Mouse (Mus musculus): ENCODE measurements around the gene Nek4.

Nek4 gene

DNA sequence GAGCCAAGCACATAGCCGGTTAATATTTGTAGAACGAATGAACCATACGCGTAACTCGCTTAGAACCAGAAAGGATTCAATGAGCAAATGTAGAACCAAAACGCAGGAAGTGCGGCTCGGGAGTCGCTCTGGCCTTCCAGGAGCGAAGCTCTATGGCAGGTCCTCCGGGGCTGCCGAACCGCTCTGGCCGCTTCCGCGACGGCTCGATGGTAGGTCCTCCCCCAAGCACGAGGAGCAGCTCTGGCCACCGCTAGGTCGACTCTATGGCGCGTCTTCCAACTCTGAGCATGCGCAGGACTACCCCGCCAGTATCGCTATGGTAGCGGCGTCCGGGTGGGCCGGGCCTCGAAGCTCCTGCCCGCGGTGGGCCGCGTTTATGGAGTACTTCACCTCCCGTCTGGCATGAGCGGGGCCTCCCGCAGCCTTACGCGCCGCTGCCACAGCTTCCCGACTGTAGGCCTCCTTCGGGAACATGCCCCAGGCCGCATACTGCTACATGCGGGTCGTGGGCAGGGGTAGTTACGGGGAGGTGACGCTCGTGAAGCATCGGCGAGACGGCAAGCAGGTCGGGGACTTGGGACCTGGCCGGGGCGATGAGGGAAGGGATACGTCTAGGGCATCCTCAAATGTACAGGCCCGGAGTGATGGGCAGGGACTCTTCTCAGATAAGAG lies at the start of gene Nek4:
Gene Nek4 (plus strand): TSS at position 224 of the 672 bp plus-strand sequence.
- DNase-seq (ENCODE audit: low read depth, low spot score), result peak; percentile 94

DNA sequence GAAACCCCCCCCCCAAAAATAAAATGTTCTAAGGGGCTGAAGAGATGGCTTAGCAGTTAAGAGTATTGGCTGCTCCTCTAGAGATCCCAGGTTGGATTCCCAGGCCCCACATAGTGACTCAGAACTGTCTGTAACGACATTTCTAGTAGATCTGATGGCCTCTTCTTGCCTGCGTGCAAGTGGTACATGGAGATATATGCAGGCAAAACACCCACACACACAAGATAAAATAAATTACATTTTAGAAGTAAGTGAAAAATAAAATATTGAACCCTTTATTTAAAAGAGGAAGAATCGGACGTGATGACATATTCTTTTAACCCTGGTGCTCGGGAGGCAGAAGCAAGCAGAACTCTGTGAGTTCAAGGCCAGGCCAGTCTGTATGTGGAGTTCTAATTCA lies 48.5 kb upstream of the Nek4 start:
- DNase-seq (ENCODE audit: low read depth, low spot score), result no peak

DNA sequence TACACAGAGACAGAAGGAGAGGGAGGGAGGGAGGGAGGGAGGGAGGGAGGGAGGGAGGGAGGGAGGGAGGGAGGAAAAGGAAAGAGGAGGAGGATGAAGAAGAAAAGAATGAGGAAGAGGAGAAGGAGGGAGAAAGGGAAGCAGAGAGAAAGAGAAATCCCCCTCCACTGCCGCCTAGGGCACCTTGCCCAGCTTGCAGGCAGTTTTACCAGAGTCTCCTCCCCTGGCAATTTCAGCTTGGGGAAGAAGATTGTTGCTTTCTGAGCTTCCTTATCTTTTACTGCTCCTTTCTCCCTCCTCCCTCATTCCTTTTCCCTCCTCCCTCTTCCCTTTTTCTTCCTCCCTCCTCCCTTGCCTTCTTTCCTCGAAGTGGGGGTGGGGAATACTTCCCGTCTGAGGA lies 48.1 kb upstream of the Nek4 start:
- DNase-seq (ENCODE audit: low read depth, low spot score), result no peak

DNA sequence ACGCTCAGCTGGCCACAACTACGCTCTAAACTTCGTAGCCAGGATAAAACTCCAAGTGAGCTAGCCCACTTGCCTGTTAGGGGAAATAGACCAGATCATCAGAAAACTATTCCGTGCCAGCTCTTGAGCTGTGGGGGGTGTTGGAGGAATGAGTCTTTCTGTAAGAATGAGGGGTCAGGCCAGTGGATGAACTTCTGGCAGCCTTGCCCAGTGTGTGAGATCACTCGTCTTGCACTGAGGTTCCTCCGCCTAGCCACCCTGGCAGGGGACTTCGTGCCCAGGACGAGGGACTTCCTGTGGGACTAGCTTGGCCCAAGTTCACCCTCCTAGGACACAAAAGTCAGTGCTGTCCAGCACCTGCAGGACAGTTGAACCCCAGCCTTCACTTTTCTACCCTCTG lies 46.9 kb upstream of the Nek4 start:
- DNase-seq (ENCODE audit: low read depth, low spot score), result no peak

DNA sequence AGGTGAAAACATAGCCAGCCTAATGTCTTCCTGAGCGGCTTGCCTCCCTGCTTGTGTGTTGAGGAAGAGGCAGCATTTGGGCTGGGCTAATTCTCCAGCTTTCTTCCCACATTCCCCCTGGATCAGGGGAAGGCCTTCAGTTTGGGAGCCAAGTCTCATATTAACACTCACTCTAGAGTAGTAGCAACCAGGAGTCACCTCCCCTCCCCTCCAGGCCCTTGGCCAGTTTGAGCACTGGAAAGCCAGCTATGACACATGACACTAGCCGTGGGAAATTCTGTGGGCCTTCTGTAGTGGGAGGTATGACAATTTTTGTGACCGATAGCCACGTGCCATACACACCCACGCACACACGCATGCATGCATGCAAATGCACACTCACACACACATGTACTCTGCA lies 45.2 kb upstream of the Nek4 start:
- no peak for DNase-seq (ENCODE audit: low read depth, low spot score)

DNA sequence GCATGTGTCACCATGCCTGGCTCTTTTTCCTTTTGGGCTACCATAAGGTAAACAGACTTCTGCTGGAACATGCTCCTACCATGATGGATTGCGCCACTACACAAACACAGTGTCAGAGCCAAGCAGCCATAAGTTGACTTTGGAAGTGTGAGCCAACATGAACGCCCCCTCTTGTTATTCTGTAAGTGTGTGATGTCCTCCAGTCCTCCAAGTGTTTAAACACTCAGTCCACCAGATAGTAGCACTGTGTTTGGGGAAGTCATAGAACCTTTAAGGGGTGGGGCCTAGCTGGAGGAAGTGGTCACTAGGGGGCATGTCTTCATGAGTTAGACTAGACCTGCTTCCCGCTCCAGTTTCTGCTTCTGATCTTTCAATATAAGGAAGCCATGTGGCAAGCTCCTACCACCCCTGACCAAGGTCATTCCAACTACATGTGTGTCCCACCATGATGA lies 43.3 kb upstream of the Nek4 start:
- no peak for DNase-seq (ENCODE audit: low read depth, low spot score)

DNA sequence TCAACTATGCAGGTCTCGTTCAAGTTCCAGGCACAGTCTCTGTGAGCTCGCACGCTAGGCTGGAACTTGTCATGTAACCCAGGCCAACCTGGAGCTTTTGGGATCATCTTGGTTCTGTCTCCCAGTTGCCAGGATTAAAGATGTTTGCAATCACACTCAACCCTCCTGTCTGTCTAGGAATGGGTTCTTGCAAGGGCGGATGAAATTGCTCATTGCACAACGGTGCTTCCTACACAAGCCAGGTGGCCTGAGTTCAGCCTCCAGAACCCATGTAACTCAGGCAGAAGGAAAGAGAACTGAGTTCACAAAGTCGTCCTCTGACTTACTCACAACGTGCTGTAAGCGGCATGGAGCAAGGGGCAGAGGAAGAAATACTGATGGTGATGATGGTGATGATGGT lies 40.0 kb upstream of the Nek4 start:
- DNase-seq (ENCODE audit: low read depth, low spot score), result no peak

DNA sequence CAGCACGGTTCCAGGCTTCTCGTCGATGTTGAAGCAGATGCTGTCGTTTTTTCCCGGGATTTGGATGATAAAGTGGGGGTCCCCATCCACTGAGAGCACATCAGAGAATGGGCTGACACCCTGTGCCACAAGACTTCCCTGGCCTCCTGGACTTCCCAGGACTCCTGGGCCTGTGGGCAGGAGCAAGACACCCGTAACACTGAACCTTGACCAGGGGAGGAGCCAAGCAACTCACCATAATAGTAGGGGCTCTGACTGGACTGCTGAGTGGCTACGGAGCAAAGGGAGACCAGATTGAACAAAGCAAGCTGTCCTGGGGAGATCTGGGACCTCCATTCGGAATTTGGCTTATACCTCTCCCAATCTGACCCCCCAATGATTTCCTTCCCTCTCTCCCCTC lies 38.5 kb upstream of the Nek4 start:
- no peak for DNase-seq (ENCODE audit: low read depth, low spot score)

DNA sequence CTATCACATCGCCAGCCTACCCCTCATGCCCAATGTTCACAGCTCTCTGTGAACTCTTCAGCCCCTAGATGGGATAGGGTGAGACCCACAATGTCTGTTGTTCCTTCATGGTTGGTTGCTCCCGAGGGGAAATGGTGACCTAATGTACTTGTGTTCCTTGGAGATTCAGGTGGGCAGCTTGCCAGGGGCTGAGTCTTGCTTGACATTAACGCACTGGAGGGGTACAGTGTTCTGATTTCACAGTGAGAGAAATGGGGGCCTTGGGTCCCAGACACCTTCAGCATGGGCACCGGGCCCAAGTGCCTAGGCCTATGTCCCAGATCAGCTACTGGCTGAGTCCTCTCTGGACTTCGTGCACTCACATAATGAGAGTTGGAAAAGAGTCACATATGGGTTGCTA lies 37.8 kb upstream of the Nek4 start:
- no peak for DNase-seq (ENCODE audit: low read depth, low spot score)

DNA sequence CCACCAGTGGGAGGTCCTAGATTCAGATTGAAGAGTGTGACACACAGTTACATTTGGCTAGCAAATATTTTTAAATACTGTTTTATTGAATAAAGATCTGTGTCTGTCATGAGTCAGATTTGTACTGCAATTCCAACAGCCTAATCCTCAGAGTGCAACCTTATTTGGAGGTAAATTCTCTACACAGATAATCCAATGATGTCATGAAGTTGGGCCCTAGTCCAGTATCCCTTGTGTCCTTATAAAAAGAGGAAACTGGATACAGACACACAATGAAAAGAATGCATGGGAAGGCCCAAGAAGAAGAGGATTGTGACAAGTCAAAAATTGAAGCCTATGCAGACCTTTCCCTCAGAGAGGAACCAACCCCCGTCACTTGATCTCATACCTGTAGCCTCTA lies 34.7 kb upstream of the Nek4 start:
- DNase-seq (ENCODE audit: low read depth, low spot score), result no peak

DNA sequence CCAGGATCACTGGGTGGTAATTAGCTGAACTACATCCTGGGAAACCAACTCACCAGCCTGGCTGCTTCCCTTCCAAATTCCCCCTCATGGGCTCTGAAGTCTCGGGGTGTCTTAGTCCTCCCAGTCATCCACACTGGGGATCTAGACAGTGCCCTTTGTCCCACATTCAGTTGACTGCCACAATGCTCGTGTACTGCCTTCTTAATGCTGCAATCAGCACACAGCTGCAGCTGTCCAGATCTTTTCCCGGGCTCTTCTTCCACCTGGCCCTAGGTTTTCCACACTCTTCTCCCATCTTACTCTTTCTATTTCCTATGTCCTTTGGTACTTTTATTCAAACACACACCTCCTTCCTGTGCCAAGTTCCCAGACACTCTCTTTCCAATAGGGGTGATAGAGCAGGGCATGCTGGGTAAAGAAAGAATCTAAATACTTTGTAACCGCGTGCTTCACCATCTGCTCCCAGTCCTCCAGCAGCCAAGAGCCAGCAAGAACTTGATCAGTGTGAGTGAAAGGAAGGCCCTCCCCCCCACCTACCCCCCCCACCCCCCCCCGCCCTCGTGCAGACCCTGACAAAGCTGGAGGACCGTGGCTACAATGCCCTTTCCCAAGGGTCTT lies 29.0 kb upstream of the Nek4 start:
- no peak for DNase-seq (ENCODE audit: low read depth, low spot score)

DNA sequence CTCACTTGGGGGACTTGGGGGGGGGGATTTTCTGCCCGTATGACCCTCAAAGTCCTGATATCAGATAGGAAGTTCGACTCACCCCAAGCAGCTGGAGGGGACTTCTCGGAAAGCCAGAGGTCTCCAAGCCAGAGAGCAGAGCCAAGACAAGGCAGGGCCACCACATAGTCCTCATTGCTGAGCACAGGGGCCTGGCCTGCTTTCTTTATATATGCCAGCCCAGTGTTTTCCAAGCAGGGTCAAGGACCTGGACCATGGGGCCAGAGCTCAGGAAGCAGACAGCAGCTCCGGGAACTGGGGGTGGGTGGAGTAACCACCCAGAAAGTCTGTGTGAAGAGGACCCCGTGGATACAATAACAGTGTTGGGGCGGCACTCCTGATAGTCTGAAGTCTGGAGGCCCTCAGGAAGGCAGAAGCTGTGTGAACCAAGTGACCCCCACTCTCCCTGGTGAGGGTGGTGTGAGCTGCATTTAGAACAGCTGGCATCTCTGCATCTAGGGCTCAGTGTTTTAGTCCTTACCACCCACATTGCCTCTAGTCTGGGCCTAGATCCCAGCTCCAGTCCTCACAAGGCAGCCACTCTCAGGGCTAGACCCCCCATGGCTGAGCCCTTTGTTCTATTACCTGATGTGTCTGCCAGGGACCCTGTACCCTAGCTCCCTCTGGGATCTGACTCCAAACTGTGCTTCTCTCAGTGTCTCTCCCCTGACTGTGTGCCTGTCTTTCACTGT lies 27.6 kb upstream of the Nek4 start, which contains the start of gene Itih3:
Gene Itih3 (minus strand): TSS at position 386 of the 731 bp plus-strand sequence.
- no peak for DNase-seq (ENCODE audit: low read depth, low spot score)

DNA sequence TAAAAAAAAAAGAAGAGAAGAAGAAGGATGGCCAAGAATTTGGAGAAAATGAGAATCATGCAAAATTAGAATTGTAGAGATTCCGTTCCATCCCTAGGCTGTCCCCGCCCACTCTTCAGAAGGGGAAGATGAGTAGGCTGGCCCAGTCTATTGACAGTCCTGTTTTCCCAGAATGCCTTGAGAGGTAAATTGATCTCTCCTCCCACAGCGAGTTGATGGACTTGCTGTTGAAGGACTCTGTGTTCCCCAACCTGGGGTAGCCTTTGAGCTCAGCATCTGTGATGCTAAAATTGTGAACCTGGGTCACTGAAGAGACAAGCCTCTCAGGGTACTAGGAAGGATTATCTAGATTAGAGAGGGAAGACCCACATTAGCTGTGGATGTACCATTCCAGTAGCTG lies 25.7 kb upstream of the Nek4 start:
- DNase-seq (ENCODE audit: low read depth, low spot score), result no peak

DNA sequence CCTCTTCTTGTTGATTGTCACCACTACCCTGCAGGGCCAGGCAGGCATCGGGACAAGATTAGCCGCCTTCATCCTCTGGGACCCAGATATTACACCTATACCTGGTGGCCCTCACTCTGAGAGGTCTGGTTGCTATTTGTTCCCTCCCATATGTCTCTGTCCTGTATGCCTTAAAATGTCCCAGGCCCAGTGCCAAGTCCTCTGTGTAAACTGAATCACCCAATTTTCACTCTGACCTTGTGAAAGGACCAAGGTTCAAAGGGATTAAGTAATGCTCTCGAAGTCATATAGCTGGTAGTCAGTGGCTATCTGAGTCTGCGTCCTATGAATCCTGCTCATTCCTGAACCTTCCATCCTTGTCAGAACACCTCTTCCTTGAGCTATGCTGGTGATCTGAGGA lies 20.8 kb upstream of the Nek4 start:
- DNase-seq (ENCODE audit: low read depth, low spot score), result no peak

DNA sequence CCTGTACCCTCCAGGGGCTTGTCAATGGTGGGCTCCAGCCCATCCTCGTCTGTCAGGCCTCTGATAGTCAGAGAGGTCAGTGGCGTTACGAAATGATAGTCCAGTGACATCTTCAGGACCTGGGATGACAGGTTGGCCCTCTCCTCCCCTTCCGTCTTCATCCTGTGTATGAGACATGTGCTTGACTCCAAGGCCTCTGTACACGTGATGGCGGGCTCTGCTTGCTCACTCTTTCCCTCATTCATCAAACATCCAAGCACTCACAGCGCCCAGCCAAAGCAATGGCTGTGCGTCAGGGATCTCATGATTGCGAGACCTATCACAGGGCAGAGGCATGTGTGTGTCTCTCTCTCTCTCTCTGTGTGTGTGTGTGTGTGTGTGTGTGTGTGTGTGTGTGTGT lies 17.8 kb upstream of the Nek4 start:
- no peak for DNase-seq (ENCODE audit: low read depth, low spot score)

DNA sequence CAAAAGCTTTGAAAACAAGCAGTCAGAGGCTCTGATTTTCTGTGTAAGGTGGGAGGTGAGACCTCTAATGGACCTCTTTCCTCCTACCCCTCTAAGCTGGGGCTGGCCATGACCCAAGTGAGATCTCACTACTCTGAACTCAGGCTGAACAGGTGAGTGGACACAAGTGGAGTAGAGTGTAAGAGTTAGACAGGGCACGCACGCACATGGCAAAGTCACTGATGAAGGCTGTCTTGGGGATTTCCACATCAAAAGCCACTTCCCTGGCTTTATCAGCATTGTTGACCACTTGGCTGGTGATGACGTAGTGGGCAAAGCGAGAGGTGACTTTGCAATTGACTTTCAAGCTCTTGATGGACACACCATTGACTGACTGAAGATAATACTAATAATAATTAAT lies 8.9 kb upstream of the Nek4 start:
- no peak for DNase-seq (ENCODE audit: low read depth, low spot score)

DNA sequence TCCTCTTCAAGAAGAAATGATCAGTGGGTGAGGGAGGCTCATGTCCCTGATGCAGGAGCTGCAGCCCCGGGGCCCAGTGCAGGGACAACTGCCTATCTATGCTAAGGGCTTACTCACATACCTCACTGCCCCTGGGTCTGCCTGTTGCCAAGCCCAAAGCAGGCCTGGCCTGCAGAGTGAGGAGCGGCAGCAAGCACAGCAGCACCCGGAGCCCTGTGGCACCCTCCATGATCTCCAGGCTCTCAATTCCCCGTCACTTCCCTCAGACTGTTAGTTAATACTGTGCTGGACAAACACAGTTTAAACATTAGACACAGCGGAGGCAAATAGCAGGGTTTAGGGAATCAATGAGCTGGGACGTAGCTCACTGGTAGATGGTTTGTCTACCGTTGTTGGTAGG lies 8.1 kb upstream of the Nek4 start, which contains the start of gene Itih1:
Gene Itih1 (minus strand): TSS at position 252 of the 400 bp plus-strand sequence.
- DNase-seq (ENCODE audit: low read depth, low spot score), result no peak

DNA sequence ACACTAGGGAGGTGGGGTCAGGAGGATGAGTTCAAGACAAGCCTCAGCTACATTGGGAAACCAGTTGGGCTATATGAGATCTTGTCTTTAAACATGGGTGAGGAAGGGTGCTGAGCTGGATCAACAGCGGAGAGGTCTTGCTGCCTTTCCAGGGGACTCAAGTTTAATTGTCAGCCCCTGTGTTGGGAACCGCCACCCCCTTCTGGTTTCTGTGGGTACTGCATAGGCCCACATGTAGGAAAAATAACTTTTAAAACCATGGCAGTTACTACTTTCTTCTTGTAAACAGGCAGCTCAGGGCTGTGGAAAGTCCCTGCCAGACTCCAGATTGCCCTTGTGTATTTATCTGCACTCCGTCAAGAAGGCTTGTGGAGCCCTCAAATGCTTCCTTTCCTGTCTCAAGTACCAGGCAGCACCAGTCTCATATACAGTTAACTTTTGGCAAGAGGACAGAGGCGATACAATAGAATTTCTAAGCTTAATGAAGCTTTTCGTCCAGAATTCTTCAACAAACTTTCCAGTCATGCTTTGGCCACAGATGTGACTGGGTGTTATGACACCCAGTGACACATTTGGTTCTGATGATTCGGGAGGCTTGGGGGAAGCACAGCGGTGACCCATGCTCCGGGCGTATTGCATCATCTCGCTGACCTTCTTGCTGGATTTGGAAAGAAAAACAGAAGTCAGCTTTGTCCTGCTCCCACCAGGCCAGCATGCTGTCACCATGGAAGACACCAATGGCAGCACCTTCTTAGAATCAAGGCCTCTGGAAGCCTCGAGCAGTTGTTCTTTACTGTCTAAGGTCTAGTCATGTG lies 7.1 kb upstream of the Nek4 start:
- peak; percentile 27 for DNase-seq (ENCODE audit: low read depth, low spot score)

DNA sequence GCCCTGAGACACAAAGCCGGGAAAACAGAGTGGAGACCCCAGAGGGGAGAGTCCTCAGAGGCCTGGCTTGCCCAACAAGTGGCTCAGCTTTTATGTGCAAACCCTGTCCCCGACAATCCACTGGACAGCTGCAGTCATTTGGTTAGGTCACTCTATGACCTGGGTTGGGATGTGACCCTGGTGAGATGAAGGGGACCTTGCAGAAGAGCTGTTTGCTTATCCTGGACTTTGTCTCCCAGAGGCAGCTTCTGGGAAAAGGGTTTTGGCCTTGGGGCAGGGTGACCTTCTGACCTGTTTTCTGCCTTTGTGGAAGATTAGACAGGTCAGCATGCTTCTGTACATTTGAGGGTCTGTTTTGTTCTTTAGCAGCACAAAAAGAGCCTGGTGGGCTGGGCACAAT lies 6.4 kb upstream of the Nek4 start:
- no peak for DNase-seq (ENCODE audit: low read depth, low spot score)

DNA sequence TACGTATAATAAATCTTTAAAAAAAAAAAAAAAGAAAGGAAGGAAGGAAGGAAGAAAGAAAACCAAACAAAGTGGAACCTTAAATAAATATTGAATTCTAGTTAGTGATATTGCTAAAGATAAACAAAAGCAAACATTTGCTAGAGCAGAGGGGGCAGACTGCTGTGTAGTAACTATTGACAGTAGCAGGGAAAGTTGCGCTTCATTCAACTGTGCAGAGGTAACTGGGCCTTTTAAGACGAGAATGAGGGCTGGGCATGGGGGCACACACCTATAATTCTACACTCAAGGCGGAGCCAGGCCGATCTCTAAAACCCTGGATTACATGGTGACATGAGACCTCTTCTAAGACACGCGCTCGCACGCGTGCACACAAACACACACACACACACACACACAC lies 1.2 kb upstream of the Nek4 start:
- DNase-seq (ENCODE audit: low read depth, low spot score), result no peak

DNA sequence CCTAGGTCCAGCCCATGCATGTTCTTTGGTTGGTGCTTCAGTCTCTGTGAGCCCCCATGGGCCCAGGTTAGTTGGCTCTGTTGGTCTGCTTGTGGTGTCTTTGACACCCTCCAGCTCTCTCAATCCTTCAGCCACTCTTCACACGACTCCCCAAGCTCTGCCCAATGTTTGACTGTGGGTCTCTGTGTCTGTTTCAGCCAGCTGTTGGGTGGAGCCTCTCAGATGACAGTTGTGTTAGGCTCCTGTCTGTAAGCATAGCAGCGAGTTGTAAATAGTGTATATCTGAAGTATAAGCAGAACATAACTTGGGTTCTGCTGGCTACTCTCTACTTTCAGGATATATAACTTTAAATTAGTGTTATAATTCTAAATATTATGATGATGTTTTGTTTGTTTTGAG lies 7.3 kb downstream of the Nek4 start:
- DNase-seq (ENCODE audit: low read depth, low spot score), result no peak

DNA sequence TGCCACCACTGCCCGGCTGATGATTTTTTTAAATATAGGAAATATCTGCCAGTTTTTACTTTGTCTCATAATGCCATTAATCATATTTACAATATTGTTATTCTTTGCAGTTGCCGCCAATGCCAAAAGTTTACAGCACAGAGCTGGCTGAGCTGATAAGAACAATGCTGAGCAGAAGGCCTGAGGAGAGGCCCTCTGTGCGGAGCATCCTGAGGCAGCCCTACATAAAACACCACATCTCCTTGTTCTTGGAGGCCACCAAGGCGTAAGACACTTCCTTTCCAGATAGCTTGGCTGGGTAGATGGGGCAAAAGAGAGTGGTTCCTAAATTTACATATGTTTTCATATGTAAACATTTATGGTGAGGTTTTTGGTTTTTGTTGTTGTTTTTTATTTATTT lies 7.9 kb downstream of the Nek4 start:
- no peak for DNase-seq (ENCODE audit: low read depth, low spot score)
